Mouse (Mus musculus): ENCODE measurements around the gene Btnl9. TPM values are rescaled to one million over a fixed set of nuclear protein-coding genes. Genes with fewer than 3 reads are reported as not detected.

Btnl9 gene
- polyA plus RNA-seq, 1 experiment from 2014 or later: 6.4 TPM

- WGBS: 85% methylated on average over 2 of the region's 2 CpGs
- no peak overlapping the region for H3K9ac ChIP-seq (ENCODE audit: low read length)
- no peaks in the 10 kb centered on the region for H3K9me3 ChIP-seq (replicated peaks; ENCODE audit: control insufficient read depth, low read length)
- no peak for ATAC-seq (replicated peaks; ENCODE audit: extremely low read depth, insufficient read depth, low FRiP score)
- H3K4me3 ChIP-seq (ENCODE audit: low read length): no peak overlapping the region
- H3K27me3 ChIP-seq (ENCODE audit: control insufficient read depth, insufficient read depth, low read length): no peaks in the 10 kb centered on the region
- no peaks in the 10 kb centered on the region for H3K4me1 ChIP-seq (ENCODE audit: control insufficient read depth, insufficient read depth, low read length)
- H3K27ac ChIP-seq (ENCODE audit: low read length): no peak overlapping the region
- no peak overlapping the region for H3K4me2 ChIP-seq (ENCODE audit: low read depth, low read length)
- no peaks in the 10 kb centered on the region for H3K36me3 ChIP-seq (ENCODE audit: control insufficient read depth, insufficient read depth)
These were observed 29.8 kb downstream of the Btnl9 start for GRCm38 (mm10) chr11:49156821-49157814.

GRCm38 (mm10) chr11:49154077-49154476, 32.9 kb downstream of the Btnl9 start, which contains the start of gene Olfr1394:
Gene Olfr1394 (plus strand): TSS chr11:49154377.
- Histone ChIP-seq H3K4me2 (ENCODE audit: low read depth, low read length) (no peak within 1 kb of the TSS), H3K9ac (ENCODE audit: low read length) (no peak within 1 kb of the TSS), H3K4me1 (ENCODE audit: control insufficient read depth, insufficient read depth, low read length) (no peaks in the 10 kb centered on the region), H3K27me3 (ENCODE audit: control insufficient read depth, insufficient read depth, low read length) (no peaks in the 10 kb centered on the region), H3K36me3 (ENCODE audit: control insufficient read depth, insufficient read depth) (no peaks in the 10 kb centered on the region), H3K9me3 (replicated peaks; ENCODE audit: control insufficient read depth, low read length) (no peaks in the 10 kb centered on the region), H3K27ac (ENCODE audit: low read length) (no peak within 1 kb of the TSS), H3K4me3 (ENCODE audit: low read length) (no peak within 1 kb of the TSS)
- no peak for ATAC-seq (replicated peaks; ENCODE audit: extremely low read depth, insufficient read depth, low FRiP score)
- WGBS: 60% methylated on average over 1 of the region's 1 CpGs

- Histone ChIP-seq H3K4me1 (ENCODE audit: control insufficient read depth, insufficient read depth, low read length) (no peaks in the 10 kb centered on the region), H3K36me3 (ENCODE audit: control insufficient read depth, insufficient read depth) (no peaks in the 10 kb centered on the region), H3K27me3 (ENCODE audit: control insufficient read depth, insufficient read depth, low read length) (no peaks in the 10 kb centered on the region), H3K4me2 (ENCODE audit: low read depth, low read length) (no peak within 1 kb of the TSS), H3K4me3 (ENCODE audit: low read length) (no peak within 1 kb of the TSS), H3K9ac (ENCODE audit: low read length) (no peak within 1 kb of the TSS), H3K9me3 (replicated peaks; ENCODE audit: control insufficient read depth, low read length) (no peaks in the 10 kb centered on the region), H3K27ac (ENCODE audit: low read length) (no peak within 1 kb of the TSS)
- 85% methylated on average over 6 of the region's 6 CpGs for WGBS
- ATAC-seq (replicated peaks; ENCODE audit: extremely low read depth, insufficient read depth, low FRiP score): no peak
These were observed 45.0 kb downstream of the Btnl9 start, which contains the start of gene Olfr1395 for GRCm38 (mm10) chr11:49141974-49142373. Gene Olfr1395 (plus strand): TSS chr11:49142274.

GRCm38 (mm10) chr11:49124169-49124568, 62.8 kb downstream of the Btnl9 start:
- Histone ChIP-seq H3K4me1 (ENCODE audit: control insufficient read depth, insufficient read depth, low read length) (no peaks in the 10 kb centered on the region), H3K27me3 (ENCODE audit: control insufficient read depth, insufficient read depth, low read length) (no peaks in the 10 kb centered on the region), H3K9me3 (replicated peaks; ENCODE audit: control insufficient read depth, low read length) (no peaks in the 10 kb centered on the region), H3K4me3 (ENCODE audit: low read length) (no peak overlapping the region), H3K4me2 (ENCODE audit: low read depth, low read length) (no peak overlapping the region), H3K9ac (ENCODE audit: low read length) (no peak overlapping the region), H3K27ac (ENCODE audit: low read length) (no peak overlapping the region), H3K36me3 (ENCODE audit: control insufficient read depth, insufficient read depth) (no peaks in the 10 kb centered on the region)
- WGBS: 76% methylated on average over 2 of the region's 2 CpGs
- no peak for ATAC-seq (replicated peaks; ENCODE audit: extremely low read depth, insufficient read depth, low FRiP score)

- no peak overlapping the region for H3K27ac ChIP-seq (ENCODE audit: low read length)
- WGBS: 61% methylated on average over 3 of the region's 3 CpGs
- H3K36me3 ChIP-seq (ENCODE audit: control insufficient read depth, insufficient read depth): no peaks in the 10 kb centered on the region
- H3K4me1 ChIP-seq (ENCODE audit: control insufficient read depth, insufficient read depth, low read length): no peaks in the 10 kb centered on the region
- H3K9ac ChIP-seq (ENCODE audit: low read length): no peak overlapping the region
- no peak overlapping the region for H3K4me3 ChIP-seq (ENCODE audit: low read length)
- ATAC-seq (replicated peaks; ENCODE audit: extremely low read depth, insufficient read depth, low FRiP score): no peak
- H3K27me3 ChIP-seq (ENCODE audit: control insufficient read depth, insufficient read depth, low read length): no peaks in the 10 kb centered on the region
- H3K9me3 ChIP-seq (replicated peaks; ENCODE audit: control insufficient read depth, low read length): no peaks in the 10 kb centered on the region
- no peak overlapping the region for H3K4me2 ChIP-seq (ENCODE audit: low read depth, low read length)
These were observed 67.3 kb downstream of the Btnl9 start for GRCm38 (mm10) chr11:49119635-49120034.

Other genes starting within 250 kb of the Btnl9 start
- gene Psme2b, start 241.0 kb downstream of the Btnl9 start, polyA plus RNA-seq (2015; fragmentation: Nextera tagmentation; extraction: Ambion mirVana): 2.7 and 10.4 TPM in 2 replicates
- 0.07 TPM in 1 of 2 replicates, not detected in the other for gene Olfr56, start 208.3 kb downstream of the Btnl9 start, polyA plus RNA-seq (2015; fragmentation: Nextera tagmentation; extraction: Ambion mirVana)
- 0.39 and 0.74 TPM in 2 replicates for gene 9930111J21Rik1, start 207.8 kb downstream of the Btnl9 start, polyA plus RNA-seq (2015; fragmentation: Nextera tagmentation; extraction: Ambion mirVana)
- gene Gm12185, start 194.9 kb downstream of the Btnl9 start, polyA plus RNA-seq (2015; fragmentation: Nextera tagmentation; extraction: Ambion mirVana): 0.10 and 0.13 TPM in 2 replicates
- gene Tgtp1, start 193.0 kb downstream of the Btnl9 start, polyA plus RNA-seq (2015; fragmentation: Nextera tagmentation; extraction: Ambion mirVana): 2.2 and 6.3 TPM in 2 replicates
- gene 9930111J21Rik2, start 135.9 kb downstream of the Btnl9 start, polyA plus RNA-seq (2015; fragmentation: Nextera tagmentation; extraction: Ambion mirVana): 0.87 and 1.2 TPM in 2 replicates
- 3.8 and 8.0 TPM in 2 replicates for gene Tgtp2, start 123.0 kb downstream of the Btnl9 start, polyA plus RNA-seq (2015; fragmentation: Nextera tagmentation; extraction: Ambion mirVana)
- gene Ifi47, start 110.6 kb downstream of the Btnl9 start, polyA plus RNA-seq (2015; fragmentation: Nextera tagmentation; extraction: Ambion mirVana): 3.6 and 7.6 TPM in 2 replicates
- gene Olfr1396, start 72.3 kb downstream of the Btnl9 start, polyA plus RNA-seq (2015; fragmentation: Nextera tagmentation; extraction: Ambion mirVana): 0.10 and 0.18 TPM in 2 replicates
- gene Olfr1395, start 44.9 kb downstream of the Btnl9 start, polyA plus RNA-seq (2015; fragmentation: Nextera tagmentation; extraction: Ambion mirVana): not detected in 2 replicates
- gene Olfr1394, start 32.8 kb downstream of the Btnl9 start, polyA plus RNA-seq (2015; fragmentation: Nextera tagmentation; extraction: Ambion mirVana): not detected in 2 replicates
- gene Zfp62, start 16.1 kb upstream of the Btnl9 start, polyA plus RNA-seq (2015; fragmentation: Nextera tagmentation; extraction: Ambion mirVana): 28.3 and 30.0 TPM in 2 replicates
- 57.4 and 61.4 TPM in 2 replicates for gene Mgat1, start 57.0 kb upstream of the Btnl9 start, polyA plus RNA-seq (2015; fragmentation: Nextera tagmentation; extraction: Ambion mirVana)
- 0.15 and 0.17 TPM in 2 replicates for gene Olfr1393, start 91.1 kb upstream of the Btnl9 start, polyA plus RNA-seq (2015; fragmentation: Nextera tagmentation; extraction: Ambion mirVana)
- gene Olfr1392, start 98.1 kb upstream of the Btnl9 start, polyA plus RNA-seq (2015; fragmentation: Nextera tagmentation; extraction: Ambion mirVana): not detected in 2 replicates
- gene Olfr10, start 117.6 kb upstream of the Btnl9 start, polyA plus RNA-seq (2015; fragmentation: Nextera tagmentation; extraction: Ambion mirVana): not detected in 2 replicates
- not detected in 2 replicates for gene Olfr1391, start 135.6 kb upstream of the Btnl9 start, polyA plus RNA-seq (2015; fragmentation: Nextera tagmentation; extraction: Ambion mirVana)
- gene Olfr1390, start 148.0 kb upstream of the Btnl9 start, polyA plus RNA-seq (2015; fragmentation: Nextera tagmentation; extraction: Ambion mirVana): not detected in 2 replicates
- gene Olfr1389, start 235.9 kb upstream of the Btnl9 start, polyA plus RNA-seq (2015; fragmentation: Nextera tagmentation; extraction: Ambion mirVana): not detected in 2 replicates
- not detected in 2 replicates for gene Olfr1388, start 249.5 kb upstream of the Btnl9 start, polyA plus RNA-seq (2015; fragmentation: Nextera tagmentation; extraction: Ambion mirVana)

Data from heart, embryonic 16.5 days (tissue).